Mouse (Mus musculus): ENCODE results near the gene Srpk2.

- TF ChIP-seq CTCF (IDR thresholded peaks at IDR 0.05; ENCODE audit: control insufficient read depth, insufficient read depth, low read length), result no peak
- TF ChIP-seq POLR2A (IDR thresholded peaks at IDR 0.05; ENCODE audit: borderline replicate concordance, control insufficient read depth, low read depth, low read length), result no peak
Measured at GRCm38 (mm10) chr5:23461688-23462087, 222.7 kb downstream of the Srpk2 start.
